Mouse (Mus musculus): ENCODE measurements around the gene Npc2.

DNA sequence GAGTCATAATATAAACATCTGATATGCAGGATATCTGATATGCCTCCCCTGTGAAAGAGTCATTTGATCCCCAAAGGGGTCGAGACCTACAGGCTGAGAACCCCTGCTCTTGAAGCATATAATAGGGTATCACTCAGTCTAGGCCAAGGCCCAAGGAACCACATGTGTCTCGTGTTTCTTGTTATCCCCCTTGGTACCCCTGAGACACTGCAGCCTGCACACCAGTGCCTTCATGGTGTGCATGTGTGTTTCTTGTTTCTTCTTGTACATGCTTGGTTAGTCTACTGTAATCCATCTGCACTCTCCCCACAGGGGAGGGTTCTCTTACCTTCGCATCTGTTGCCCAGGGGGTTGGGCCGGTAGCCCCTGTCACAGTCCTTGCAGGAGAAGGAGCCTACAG, 19.7 kb upstream of the Npc2 start:
- TF ChIP-seq CTCF (IDR thresholded peaks at IDR 0.05; ENCODE audit: low read depth) (no peak), EP300 (IDR thresholded peaks at IDR 0.05; ENCODE audit: low read depth) (no peak)

All from heart, postnatal 0 days (tissue).